Mouse (Mus musculus) forebrain, embryonic 10.5 days (tissue): ENCODE measurements around the gene Bcl6b. TPM values are rescaled to one million over a fixed set of nuclear protein-coding genes. Genes with fewer than 3 reads are reported as not detected.

Experiments
- DNase-seq: peaks from one replicate; pipeline ENCODE4 v3.0.0-alpha.2; 2017; ENCODE audit warnings: low spot score; ENCODE audit errors: extremely low spot score
- H3K27ac ChIP-seq: fragments of 300-500 bp; sonication (generic); 2 replicates; pipeline ENCODE4 v1.5.1; 2016; ENCODE audit warnings: mild to moderate bottlenecking
- H3K27me3 ChIP-seq: fragments of 300-500 bp; sonication (generic); 2 replicates; pipeline ENCODE4 v1.6.1; 2016; ENCODE audit warnings: mild to moderate bottlenecking; ENCODE audit not compliant: poor library complexity, severe bottlenecking
- H3K36me3 ChIP-seq: fragments of 300-500 bp; sonication (generic); replicated peaks from 2 replicates; pipeline ENCODE4 v1.6.1; 2016; ENCODE audit warnings: mild to moderate bottlenecking, moderate library complexity
- H3K4me1 ChIP-seq: fragments of 300-500 bp; sonication (generic); 2 replicates; pipeline ENCODE4 v1.6.1; 2016
- H3K4me3 ChIP-seq: fragments of 300-500 bp; sonication (generic); 2 replicates; pipeline ENCODE4 v1.5.1; 2016; ENCODE audit warnings: mild to moderate bottlenecking, moderate library complexity
- H3K9me3 ChIP-seq: fragments of 300-500 bp; sonication (generic); 2 replicates; pipeline ENCODE4 v1.6.1; 2016; ENCODE audit warnings: mild to moderate bottlenecking, moderate library complexity
- WGBS: fragments of 180-500 bp; shearing (Covaris S2); methylation state at CpG from one replicate; pipeline ENCODE4 v1.1.7; 2016; 5-methylcytosine and 5-hydroxymethylcytosine counted together
- polyA plus RNA-seq: library from polyadenylated mRNA; unstranded; fragments of >200 nt; fragmentation: Nextera tagmentation; extraction: Ambion mirVana; gene quantifications from 2 replicates; pipeline ENCODE4 v1.2.1, GENCODE M21; 2016

Bcl6b gene
- polyA plus RNA-seq, 1 experiment from 2014 or later = 4.5 TPM

- peaks cover 57% of the 10 kb centered on the region for H3K4me1 ChIP-seq
- H3K4me3 ChIP-seq = no peak overlapping the region
- no peaks in the 10 kb centered on the region for H3K9me3 ChIP-seq
- peaks cover 23% of the 10 kb centered on the region for H3K36me3 ChIP-seq
- no peak overlapping the region for H3K27ac ChIP-seq
- no peak for DNase-seq
- H3K27me3 ChIP-seq = peaks cover 86% of the 10 kb centered on the region
- WGBS = 53% methylated on average over 3 of the region's 3 CpGs
These were observed 13.5 kb downstream of the Bcl6b start for GRCm38 (mm10) chr11:70216103-70216502.

- no peak for DNase-seq
- peaks cover 23% of the 10 kb centered on the region for H3K36me3 ChIP-seq
- peak overlapping the region; percentile 52 for H3K4me3 ChIP-seq
- H3K27ac ChIP-seq = no peak overlapping the region
- 10% methylated on average over 22 of the region's 22 CpGs for WGBS
- peaks cover 49% of the 10 kb centered on the region for H3K4me1 ChIP-seq
- peaks cover 86% of the 10 kb centered on the region for H3K27me3 ChIP-seq
- no peaks in the 10 kb centered on the region for H3K9me3 ChIP-seq
These were observed 14.3 kb downstream of the Bcl6b start for GRCm38 (mm10) chr11:70215301-70215700.

- no peaks in the 10 kb centered on the region for H3K9me3 ChIP-seq
- no peak for DNase-seq
- WGBS = 3% methylated on average over 18 of the region's 18 CpGs
- peaks cover 23% of the 10 kb centered on the region for H3K36me3 ChIP-seq
- peak overlapping the region; percentile 52 for H3K4me3 ChIP-seq
- peaks cover 44% of the 10 kb centered on the region for H3K4me1 ChIP-seq
- H3K27ac ChIP-seq = no peak overlapping the region
- H3K27me3 ChIP-seq = peaks cover 82% of the 10 kb centered on the region
These were observed 14.8 kb downstream of the Bcl6b start for GRCm38 (mm10) chr11:70214856-70215209.

GRCm38 (mm10) chr11:70214191-70214855, 15.3 kb downstream of the Bcl6b start:
- 0 out of 2 replicates have a peak overlapping the region, but pooled peaks have one; percentile 48 for H3K27ac ChIP-seq
- peak overlapping the region; percentile 52 for H3K4me3 ChIP-seq
- H3K4me1 ChIP-seq = peaks cover 39% of the 10 kb centered on the region
- no peak for DNase-seq
- no peaks in the 10 kb centered on the region for H3K9me3 ChIP-seq
- peaks cover 23% of the 10 kb centered on the region for H3K36me3 ChIP-seq
- H3K27me3 ChIP-seq = peaks cover 77% of the 10 kb centered on the region
- WGBS = 1% methylated on average over 46 of the region's 46 CpGs

GRCm38 (mm10) chr11:70213736-70214135, 15.9 kb downstream of the Bcl6b start:
- peak overlapping the region; percentile 52 for H3K4me3 ChIP-seq
- DNase-seq = no peak
- 6% methylated on average over 26 of the region's 26 CpGs for WGBS
- peaks cover 71% of the 10 kb centered on the region for H3K27me3 ChIP-seq
- peaks cover 23% of the 10 kb centered on the region for H3K36me3 ChIP-seq
- no peaks in the 10 kb centered on the region for H3K9me3 ChIP-seq
- H3K4me1 ChIP-seq = peaks cover 33% of the 10 kb centered on the region
- H3K27ac ChIP-seq = no peak overlapping the region

- Histone ChIP-seq H3K4me3 (no peak overlapping the region), H3K36me3 (peaks cover 15% of the 10 kb centered on the region), H3K9me3 (no peaks in the 10 kb centered on the region), H3K27me3 (peaks cover 63% of the 10 kb centered on the region), H3K4me1 (peaks cover 29% of the 10 kb centered on the region), H3K27ac (no peak overlapping the region)
- 15% methylated on average over 9 of the region's 9 CpGs for WGBS
- no peak for DNase-seq
These were observed 16.7 kb downstream of the Bcl6b start for GRCm38 (mm10) chr11:70212896-70213295.

GRCm38 (mm10) chr11:70212423-70212822, 17.2 kb downstream of the Bcl6b start, which contains the start of gene Slc16a11:
Gene Slc16a11, plus strand, starts transcription at chr11:70212752.
- Histone ChIP-seq H3K27me3 (peaks cover 58% of the 10 kb centered on the region), H3K36me3 (peaks cover 10% of the 10 kb centered on the region), H3K9me3 (no peaks in the 10 kb centered on the region), H3K4me1 (peaks cover 29% of the 10 kb centered on the region), H3K4me3 (peak within 1 kb of the TSS; percentile 52; the same call in 1 of the 2 replicates), H3K27ac (no peak within 1 kb of the TSS)
- no peak for DNase-seq
- WGBS = 70% methylated on average over 6 of the region's 6 CpGs

GRCm38 (mm10) chr11:70211972-70212371, 17.6 kb downstream of the Bcl6b start:
- no peak for DNase-seq
- Histone ChIP-seq H3K4me3 (no peak overlapping the region), H3K4me1 (peaks cover 29% of the 10 kb centered on the region), H3K27ac (no peak overlapping the region), H3K27me3 (peaks cover 54% of the 10 kb centered on the region), H3K9me3 (no peaks in the 10 kb centered on the region), H3K36me3 (peaks cover 5% of the 10 kb centered on the region)
- WGBS = 80% methylated on average over 6 of the region's 6 CpGs

GRCm38 (mm10) chr11:70210681-70211080, 18.9 kb downstream of the Bcl6b start:
- 91% methylated on average over 2 of the region's 2 CpGs for WGBS
- Histone ChIP-seq H3K27ac (no peak overlapping the region), H3K4me1 (peaks cover 26% of the 10 kb centered on the region), H3K27me3 (peaks cover 41% of the 10 kb centered on the region), H3K9me3 (no peaks in the 10 kb centered on the region), H3K4me3 (no peak overlapping the region), H3K36me3 (no peaks in the 10 kb centered on the region)
- no peak for DNase-seq

- 80% methylated on average over 5 of the region's 5 CpGs for WGBS
- Histone ChIP-seq H3K9me3 (no peaks in the 10 kb centered on the region), H3K4me1 (peaks cover 8% of the 10 kb centered on the region), H3K36me3 (no peaks in the 10 kb centered on the region), H3K27ac (no peak overlapping the region), H3K27me3 (peaks cover 23% of the 10 kb centered on the region), H3K4me3 (no peak overlapping the region)
- DNase-seq = no peak
These were observed 20.7 kb downstream of the Bcl6b start for GRCm38 (mm10) chr11:70208778-70209388.

GRCm38 (mm10) chr11:70207283-70207682, 22.3 kb downstream of the Bcl6b start:
- H3K36me3 ChIP-seq = no peaks in the 10 kb centered on the region
- H3K9me3 ChIP-seq = no peaks in the 10 kb centered on the region
- H3K27me3 ChIP-seq = peaks cover 7% of the 10 kb centered on the region
- no peak overlapping the region for H3K4me3 ChIP-seq
- no peak for DNase-seq
- no peaks in the 10 kb centered on the region for H3K4me1 ChIP-seq
- H3K27ac ChIP-seq = no peak overlapping the region
- 89% methylated on average over 7 of the region's 7 CpGs for WGBS

- DNase-seq = no peak
- 83% methylated on average over 2 of the region's 2 CpGs for WGBS
- H3K4me1 ChIP-seq = no peaks in the 10 kb centered on the region
These were observed 22.8 kb downstream of the Bcl6b start for GRCm38 (mm10) chr11:70206801-70207200.

GRCm38 (mm10) chr11:70201691-70202090, 27.9 kb downstream of the Bcl6b start:
- WGBS = 36% methylated on average over 5 of the region's 5 CpGs

More at GRCm38 (mm10) chr11:70206801-70207200, 22.8 kb downstream of the Bcl6b start:
- no peaks in the 10 kb centered on the region for H3K9me3 ChIP-seq
- H3K27me3 ChIP-seq = 0 out of 2 replicates have a peak, but pooled peaks cover 2% of the 10 kb centered on the region
- no peak overlapping the region for H3K4me3 ChIP-seq
- no peaks in the 10 kb centered on the region for H3K36me3 ChIP-seq
- no peak overlapping the region for H3K27ac ChIP-seq

More at GRCm38 (mm10) chr11:70201691-70202090, 27.9 kb downstream of the Bcl6b start:
- Histone ChIP-seq H3K4me3 (no peak overlapping the region), H3K9me3 (no peaks in the 10 kb centered on the region), H3K4me1 (peaks cover 4% of the 10 kb centered on the region), H3K36me3 (no peaks in the 10 kb centered on the region), H3K27ac (no peak overlapping the region), H3K27me3 (no peaks in the 10 kb centered on the region)
- DNase-seq = peak; percentile 79
